Mouse (Mus musculus): Measurements from ENCODE around the gene Snrnp25.

DNA sequence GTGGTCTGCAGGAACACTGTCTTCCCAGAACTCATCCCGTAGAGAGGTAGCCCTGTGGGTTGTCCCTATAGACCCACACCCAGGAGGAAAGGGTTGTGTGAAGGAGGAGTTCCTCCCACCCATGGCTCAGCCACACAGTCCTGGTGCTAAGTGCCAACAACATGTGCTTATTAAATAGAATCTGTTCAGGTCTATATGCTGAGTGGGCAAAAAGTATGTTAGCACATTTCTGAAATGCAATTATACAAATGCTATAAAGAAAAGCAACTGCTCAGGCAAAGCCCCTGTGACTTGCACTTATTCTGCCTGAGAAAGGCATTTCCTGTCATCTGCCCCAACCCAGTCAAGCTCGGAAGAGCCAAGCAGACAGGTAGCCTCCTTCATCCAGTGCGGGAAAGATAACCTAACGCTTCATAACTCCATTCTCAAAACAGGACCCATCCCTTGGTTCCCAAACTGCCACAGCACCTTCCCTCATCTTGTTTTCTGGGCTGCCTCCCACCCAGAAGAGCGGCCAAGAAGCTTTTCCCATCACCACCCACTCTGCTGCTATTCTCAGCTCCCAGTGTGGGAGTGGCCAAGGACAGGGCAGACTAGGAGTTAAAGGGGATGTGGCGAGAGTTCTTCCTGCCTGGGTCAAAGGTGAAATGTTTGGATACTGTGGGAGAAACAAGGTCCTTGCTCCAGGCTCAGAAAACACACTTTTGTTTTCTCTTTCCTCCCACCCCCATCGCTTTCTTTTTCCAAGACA lies 38.2 kb downstream of the Snrnp25 start:
- TF ChIP-seq CTCF (IDR thresholded peaks at IDR 0.05; ENCODE audit: low read depth, low read length) (no peak), POLR2A (IDR thresholded peaks at IDR 0.05; ENCODE audit: borderline replicate concordance, low read depth, low read length) (no peak)
